Mouse (Mus musculus): Measurements from ENCODE around the gene Fcrl5. TPM values are rescaled to one million over a fixed set of nuclear protein-coding genes. Genes with fewer than 3 reads are reported as not detected.

Fcrl5 gene
- polyA plus RNA-seq, 1 experiment from 2014 or later, result not detected

- peak; percentile 71 for DNase-seq (ENCODE audit: low spot score)
Measured at GRCm38 (mm10) chr3:87500088-87501055, 64.8 kb downstream of the Fcrl5 start.

- no peak for DNase-seq (ENCODE audit: low spot score)
Measured at GRCm38 (mm10) chr3:87501151-87501550, 65.6 kb downstream of the Fcrl5 start.

GRCm38 (mm10) chr3:87502771-87503170, 67.2 kb downstream of the Fcrl5 start:
- no peak for DNase-seq (ENCODE audit: low spot score)

- DNase-seq (ENCODE audit: low spot score), result no peak
Measured at GRCm38 (mm10) chr3:87504330-87504729, 68.8 kb downstream of the Fcrl5 start.

GRCm38 (mm10) chr3:87504749-87505425, 69.3 kb downstream of the Fcrl5 start:
- no peak for DNase-seq (ENCODE audit: low spot score)

GRCm38 (mm10) chr3:87506456-87507416, 71.2 kb downstream of the Fcrl5 start:
- no peak for DNase-seq (ENCODE audit: low spot score)

GRCm38 (mm10) chr3:87508205-87508901, 72.8 kb downstream of the Fcrl5 start:
- peak; percentile 88 for DNase-seq (ENCODE audit: low spot score)

GRCm38 (mm10) chr3:87509061-87509460, 73.5 kb downstream of the Fcrl5 start:
- no peak for DNase-seq (ENCODE audit: low spot score)

- DNase-seq (ENCODE audit: low spot score), result no peak
Measured at GRCm38 (mm10) chr3:87510832-87511231, 75.3 kb downstream of the Fcrl5 start.

- DNase-seq (ENCODE audit: low spot score), result peak; percentile 18
Measured at GRCm38 (mm10) chr3:87511971-87512765, 76.6 kb downstream of the Fcrl5 start.

- DNase-seq (ENCODE audit: low spot score), result no peak
Measured at GRCm38 (mm10) chr3:87515567-87516081, 80.1 kb downstream of the Fcrl5 start.

GRCm38 (mm10) chr3:87518425-87518824, 82.9 kb downstream of the Fcrl5 start:
- DNase-seq (ENCODE audit: low spot score), result no peak

- no peak for DNase-seq (ENCODE audit: low spot score)
Measured at GRCm38 (mm10) chr3:87521126-87521525, 85.6 kb downstream of the Fcrl5 start.

- no peak for DNase-seq (ENCODE audit: low spot score)
Measured at GRCm38 (mm10) chr3:87521833-87522232, 86.3 kb downstream of the Fcrl5 start.

- no peak for DNase-seq (ENCODE audit: low spot score)
Measured at GRCm38 (mm10) chr3:87523701-87524100, 88.1 kb downstream of the Fcrl5 start.

- peak; percentile 94 for DNase-seq (ENCODE audit: low spot score)
Measured at GRCm38 (mm10) chr3:87525043-87525836, 89.7 kb downstream of the Fcrl5 start, which contains the start of gene Etv3. TSS of gene Etv3 (plus strand) at chr3:87525407.

GRCm38 (mm10) chr3:87525837-87526570, 90.4 kb downstream of the Fcrl5 start:
- peak; percentile 46 for DNase-seq (ENCODE audit: low spot score)

GRCm38 (mm10) chr3:87527139-87527538, 91.6 kb downstream of the Fcrl5 start:
- no peak for DNase-seq (ENCODE audit: low spot score)
